24 mouse cellular contexts compared by ENCODE assay signal in the genomic region with DNA sequence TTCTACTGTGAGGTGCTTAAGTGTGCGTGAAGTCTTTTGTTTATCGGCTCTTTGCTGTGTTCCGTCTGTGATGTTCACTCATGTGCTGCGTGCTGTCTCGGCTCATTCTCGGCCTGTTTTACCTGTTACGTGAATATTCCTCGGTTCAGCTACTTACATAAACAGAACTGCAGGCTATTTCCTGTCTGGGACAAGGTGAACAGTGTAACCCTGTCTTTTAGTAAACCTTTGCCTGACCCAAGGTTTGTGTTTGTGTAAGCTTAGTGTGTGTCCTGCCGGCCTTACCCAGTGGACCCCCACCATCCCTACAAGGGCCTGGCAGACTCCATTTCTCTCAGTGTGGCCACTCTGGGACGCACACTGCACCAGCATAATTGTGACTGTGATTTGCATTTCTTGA. TPM values are rescaled to one million over a fixed set of nuclear protein-coding genes. Genes with fewer than 3 reads are reported as not detected.
"Had no signal": no experiment of that assay in that cellular context is flagged by ENCODE, and none has a peak within 500 bp of the region (broad histone marks: within the 10 kb centered on the region; RNA-seq: fewer than 3 reads in every experiment).

No protein-coding gene starts in this region.

- H3K4me2 ChIP-seq: heart, embryonic 11.5 days; heart, embryonic 13.5 days; heart, embryonic 15.5 days; hindbrain, embryonic 13.5 days; hindbrain, embryonic 15.5 days; limb, embryonic 13.5 days; limb, embryonic 15.5 days; liver, embryonic 12.5 days had no signal

- H3K4me1 ChIP-seq: heart, embryonic 13.5 days; heart, embryonic 15.5 days; hindbrain, embryonic 13.5 days; hindbrain, embryonic 15.5 days; liver, embryonic 12.5 days had no signal

- H3K27ac ChIP-seq: heart, adult 2 months; heart, embryonic 13.5 days; heart, embryonic 15.5 days; hindbrain, embryonic 13.5 days; hindbrain, embryonic 15.5 days; hindbrain, postnatal 0 days; limb, embryonic 13.5 days; limb, embryonic 15.5 days; liver, embryonic 12.5 days; liver, embryonic 14.5 days had no signal

- H3K9ac ChIP-seq: heart, embryonic 13.5 days; heart, embryonic 15.5 days; hindbrain, embryonic 13.5 days; hindbrain, embryonic 15.5 days; limb, embryonic 13.5 days; limb, embryonic 15.5 days; liver, embryonic 12.5 days; liver, embryonic 14.5 days had no signal

- H3K9me3 ChIP-seq: heart, embryonic 13.5 days; heart, embryonic 15.5 days; hindbrain, embryonic 13.5 days; hindbrain, embryonic 15.5 days; limb, embryonic 13.5 days; limb, embryonic 15.5 days; liver, embryonic 12.5 days had no signal

- ATAC-seq: hindbrain, postnatal 0 days; intestine, embryonic 16.5 days; liver, embryonic 12.5 days had no signal

- H3K36me3 ChIP-seq: hindbrain, embryonic 13.5 days; hindbrain, embryonic 15.5 days had no signal

- H3K27me3 ChIP-seq: heart, embryonic 13.5 days; heart, embryonic 15.5 days; hindbrain, embryonic 15.5 days; limb, embryonic 13.5 days; limb, embryonic 15.5 days; liver, embryonic 12.5 days had no signal

- DNase-seq: gastrocnemius, postnatal 14 days; gastrocnemius, postnatal 36 days; heart, adult 2 months; heart, postnatal 14 days; heart, postnatal 36 days; kidney, adult 11 months; kidney, adult 8-10 months; kidney, postnatal 14 days; kidney, postnatal 36 days; layer of hippocampus, adult 9-11 months; layer of hippocampus, postnatal 36 days; left cerebral cortex, postnatal 4 days had no signal

- H3K4me3 ChIP-seq: heart, adult 2 months; heart, embryonic 13.5 days; heart, embryonic 15.5 days; hindbrain, embryonic 13.5 days; hindbrain, embryonic 15.5 days; limb, embryonic 13.5 days; limb, embryonic 15.5 days; liver, embryonic 12.5 days had no signal

RNA-seq across cellular contexts. Expression of a gene that starts 28.7 kb away (rescaled TPM):
- polyA plus RNA-seq: heart, embryonic 13.5 days; hindbrain, embryonic 11.5 days; limb, embryonic 15.5 days; liver, embryonic 12.5 days had no signal
